Comparison of ENCODE assay signal across 13 mouse cellular contexts in the genomic region with DNA sequence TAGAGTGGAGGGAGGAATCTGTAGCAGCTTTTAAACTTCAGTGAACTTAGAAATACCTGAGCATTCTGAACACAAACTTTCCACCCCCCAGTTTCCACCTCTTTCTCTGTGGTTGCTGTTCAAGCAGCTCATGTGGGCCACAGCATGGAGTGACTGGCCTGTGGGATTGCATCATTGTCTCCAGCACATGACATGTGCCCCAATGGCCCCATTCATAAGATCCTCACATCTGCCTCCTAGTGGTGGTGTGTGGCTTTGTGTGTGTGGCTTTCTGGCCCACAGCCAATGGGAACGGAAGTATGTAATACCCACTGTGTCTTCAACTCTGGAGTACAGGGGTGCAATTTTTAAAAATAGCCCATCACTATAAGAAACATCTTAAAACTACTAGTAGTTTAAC.
DNase-seq lines count a peak whose midpoint lies in the region; ATAC-seq and TF ChIP-seq lines count a peak whose summit lies in the region.
"Had no signal": no experiment of that assay in that cellular context is flagged by ENCODE, and none has a peak within 500 bp of the region (broad histone marks: within the 10 kb centered on the region; RNA-seq: fewer than 3 reads in every experiment).

No protein-coding gene starts in this region.

- peak; percentile 71; the same call in 1 of the 2 replicates for ATAC-seq in intestine, postnatal 0 days
- no peak for ATAC-seq in intestine, embryonic 15.5 days

- no peaks in the 10 kb centered on the region for H3K9me3 ChIP-seq in intestine, postnatal 0 days (ENCODE audit: control insufficient read depth)
- no peaks in the 10 kb centered on the region for H3K9me3 ChIP-seq in intestine, embryonic 15.5 days
- H3K9me3 ChIP-seq: embryonic facial prominence, embryonic 12.5 days; limb, embryonic 12.5 days had no signal

- no peak overlapping the region for H3K9ac ChIP-seq in intestine, postnatal 0 days (ENCODE audit: low read depth, low read length)
- H3K9ac ChIP-seq in intestine, embryonic 15.5 days, result no peak overlapping the region
- H3K9ac ChIP-seq: embryonic facial prominence, embryonic 12.5 days; limb, embryonic 12.5 days had no signal

- no peak overlapping the region for H3K4me3 ChIP-seq in intestine, postnatal 0 days (ENCODE audit: low read depth, low read length)
- no peak overlapping the region for H3K4me3 ChIP-seq in intestine, embryonic 15.5 days (replicated peaks)
- H3K4me3 ChIP-seq: embryonic facial prominence, embryonic 12.5 days; limb, embryonic 12.5 days had no signal

- no peaks in the 10 kb centered on the region for H3K36me3 ChIP-seq in intestine, postnatal 0 days (ENCODE audit: control insufficient read depth, insufficient read depth)
- no peaks in the 10 kb centered on the region for H3K36me3 ChIP-seq in intestine, embryonic 15.5 days
- H3K36me3 ChIP-seq: embryonic facial prominence, embryonic 12.5 days; limb, embryonic 12.5 days had no signal

- H3K27me3 ChIP-seq in intestine, postnatal 0 days (replicated peaks; ENCODE audit: control insufficient read depth, insufficient read depth, low read length), result no peaks in the 10 kb centered on the region
- no peaks in the 10 kb centered on the region for H3K27me3 ChIP-seq in intestine, embryonic 15.5 days (replicated peaks)
- H3K27me3 ChIP-seq: embryonic facial prominence, embryonic 12.5 days; limb, embryonic 12.5 days had no signal

- WGBS in intestine, postnatal 0 days, result 72% methylated on average over 1 of the region's 1 CpGs
- 77% methylated on average over 1 of the region's 1 CpGs for WGBS in intestine, embryonic 15.5 days

- no peak overlapping the region for H3K4me2 ChIP-seq in intestine, postnatal 0 days (replicated peaks; ENCODE audit: low read depth)
- no peak overlapping the region for H3K4me2 ChIP-seq in intestine, embryonic 15.5 days (replicated peaks)
- H3K4me2 ChIP-seq: embryonic facial prominence, embryonic 12.5 days; limb, embryonic 12.5 days; midbrain, embryonic 11.5 days had no signal

- H3K4me1 ChIP-seq in intestine, postnatal 0 days (replicated peaks; ENCODE audit: control insufficient read depth, insufficient read depth, low read length), result no peaks in the 10 kb centered on the region
- H3K4me1 ChIP-seq in intestine, embryonic 15.5 days (replicated peaks), result no peaks in the 10 kb centered on the region
- H3K4me1 ChIP-seq: embryonic facial prominence, embryonic 12.5 days had no signal

- peak; percentile 77 for TF ChIP-seq CTCF in intestine, postnatal 0 days (IDR thresholded peaks at IDR 0.05; ENCODE audit: low read depth)

- H3K27ac ChIP-seq in intestine, postnatal 0 days (ENCODE audit: low read depth, low read length), result no peak overlapping the region
- no peak overlapping the region for H3K27ac ChIP-seq in intestine, embryonic 15.5 days
- H3K27ac ChIP-seq: embryonic facial prominence, embryonic 12.5 days; limb, embryonic 12.5 days had no signal

- DNase-seq in adrenal gland, postnatal 14 days, result peak; percentile 20
- no peak for DNase-seq in adrenal gland, adult (ENCODE audit: inconsistent age in 2 of 2, low spot score in 1 of 2)
- peak; percentile 3 for DNase-seq in ovary, postnatal 14 days (ENCODE audit: low spot score)
- no peak for DNase-seq in ovary, adult 18-20 months (ENCODE audit: low spot score)
- no peak for DNase-seq in urinary bladder, postnatal 4 days (ENCODE audit: low spot score in 2 of 2)
- DNase-seq in MN1 (ENCODE audit: low spot score), result no peak
- DNase-seq: B cell, adult 2 months; thymus, postnatal 36 days had no signal

Comparison
In these comparisons a context has a peak if more than half of its experiments do, and no peak if none do; other contexts are left out.
1. DNase-seq: peak in adrenal gland, postnatal 14 days (single experiment) and ovary, postnatal 14 days (single experiment); none in adrenal gland, adult (0 of 2), ovary, adult 18-20 months (single experiment), urinary bladder, postnatal 4 days (0 of 2) and MN1 (single experiment).